Mouse (Mus musculus) embryo, embryonic 9.5 days (tissue): ENCODE measurements at regions not wholly inside any gene's neighbourhood (a gene's known extent, or its start where the extent isn't known, plus 50 kb on each side); places are given as distances from the start of the nearest gene placed in this dataset.

Experiments used
- DNase-seq: peaks from one replicate; pipeline ENCODE4 v3.0.0-alpha.2; 2017; ENCODE audit errors: extremely low spot score

GRCm38 (mm10) chrX:143462632-143463031 lies 55.8 kb upstream of the Pak3 start:
- peak; percentile 2 for DNase-seq

GRCm38 (mm10) chrX:143448636-143449346 lies 54.7 kb upstream of the Chrdl1 start:
- peak; percentile 4 for DNase-seq

GRCm38 (mm10) chrX:143444581-143444980 lies 50.5 kb upstream of the Chrdl1 start:
- peak; percentile 33 for DNase-seq
